Mouse (Mus musculus) G1E (cell line): ENCODE data around the gene Vars2.

Source experiments
- CTCF ChIP-seq: IDR thresholded peaks from 2 replicates; pipeline ENCODE4 v1.5.1; 2012; ENCODE audit warnings: low read depth, low read length, inconsistent platforms, mixed read lengths
- GATA1 ChIP-seq: IDR thresholded peaks from 2 replicates; pipeline ENCODE4 v1.6.1; 2012; ENCODE audit warnings: borderline replicate concordance, low read length, inconsistent platforms, mixed read lengths
- TAL1 ChIP-seq: conservative IDR thresholded peaks from 2 replicates; pipeline ENCODE4 v1.6.1; 2012; ENCODE audit warnings: low read depth, low read length, inconsistent platforms, mixed read lengths

DNA sequence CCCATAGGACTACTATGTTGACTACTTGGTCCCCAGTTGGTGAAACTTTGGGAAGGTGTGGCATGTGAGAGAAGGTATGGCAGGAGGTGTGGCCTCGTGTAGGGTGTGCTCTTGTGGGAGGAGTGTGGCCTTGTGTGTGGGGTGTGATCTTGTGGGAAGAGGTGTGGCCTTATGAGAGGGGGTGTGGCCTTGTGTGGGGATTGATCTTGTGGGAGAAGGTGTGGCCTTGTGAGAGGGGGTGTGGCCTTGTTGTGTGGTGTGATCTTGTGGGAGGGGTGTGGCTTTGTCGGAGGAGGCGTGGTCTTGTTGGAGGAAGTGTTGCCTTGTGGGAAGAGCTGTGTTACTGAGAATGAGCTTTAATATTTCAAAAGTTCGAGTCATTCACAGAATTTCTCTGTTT lies 50.3 kb downstream of the Vars2 start:
- TF ChIP-seq CTCF (no peak), GATA1 (no peak), TAL1 (no peak)
